Mouse (Mus musculus): Measurements from ENCODE around the gene Ngf. TPM values are rescaled to one million over a fixed set of nuclear protein-coding genes. Genes with fewer than 3 reads are reported as not detected.
A peak's percentile ranks its signal among the peaks of the same experiment; 100 is the strongest.

The Ngf gene
- 10 to 100 TPM; 11.6 to 12.0 TPM for total RNA-seq (2021)

- peak in 1 of 2 experiments; percentile 35 for DNase-seq (ENCODE audit: extremely low spot score in 1 of 2, low spot score in 1 of 2)
Measured at GRCm38 (mm10) chr3:102469713-102470448, at the start of gene Ngf. Ngf (plus strand) TSS chr3:102469919.

GRCm38 (mm10) chr3:102445567-102445966 is 24.2 kb upstream of the Ngf start:
- DNase-seq (ENCODE audit: extremely low spot score in 1 of 2, low spot score in 1 of 2) = no peak

- no peak for DNase-seq (ENCODE audit: extremely low spot score in 1 of 2, low spot score in 1 of 2)
Measured at GRCm38 (mm10) chr3:102446691-102447090, 23.0 kb upstream of the Ngf start.

- no peak for DNase-seq (ENCODE audit: extremely low spot score in 1 of 2, low spot score in 1 of 2)
Measured at GRCm38 (mm10) chr3:102454566-102454965, 15.2 kb upstream of the Ngf start.

GRCm38 (mm10) chr3:102460528-102460927 is 9.2 kb upstream of the Ngf start:
- DNase-seq (ENCODE audit: extremely low spot score in 1 of 2, low spot score in 1 of 2) = no peak

GRCm38 (mm10) chr3:102460986-102461385 is 8.7 kb upstream of the Ngf start:
- no peak for DNase-seq (ENCODE audit: extremely low spot score in 1 of 2, low spot score in 1 of 2)

GRCm38 (mm10) chr3:102462703-102463336 is 6.9 kb upstream of the Ngf start:
- no peak for DNase-seq (ENCODE audit: extremely low spot score in 1 of 2, low spot score in 1 of 2)

GRCm38 (mm10) chr3:102463339-102463738 is 6.4 kb upstream of the Ngf start:
- no peak for DNase-seq (ENCODE audit: extremely low spot score in 1 of 2, low spot score in 1 of 2)

- DNase-seq (ENCODE audit: extremely low spot score in 1 of 2, low spot score in 1 of 2) = peak; percentile 25 to 75
Measured at GRCm38 (mm10) chr3:102466587-102466986, 3.1 kb upstream of the Ngf start.

- DNase-seq (ENCODE audit: extremely low spot score in 1 of 2, low spot score in 1 of 2) = no peak
Measured at GRCm38 (mm10) chr3:102467121-102467520, 2.6 kb upstream of the Ngf start.

- DNase-seq (ENCODE audit: extremely low spot score in 1 of 2, low spot score in 1 of 2) = no peak
Measured at GRCm38 (mm10) chr3:102471251-102471650, 1.5 kb downstream of the Ngf start.

- no peak for DNase-seq (ENCODE audit: extremely low spot score in 1 of 2, low spot score in 1 of 2)
Measured at GRCm38 (mm10) chr3:102471799-102472198, 2.1 kb downstream of the Ngf start.

- no peak for DNase-seq (ENCODE audit: extremely low spot score in 1 of 2, low spot score in 1 of 2)
Measured at GRCm38 (mm10) chr3:102474275-102475155, 4.8 kb downstream of the Ngf start.

- DNase-seq (ENCODE audit: extremely low spot score in 1 of 2, low spot score in 1 of 2) = no peak
Measured at GRCm38 (mm10) chr3:102477917-102478694, 8.4 kb downstream of the Ngf start.

- peak in 1 of 2 experiments; percentile 16 for DNase-seq (ENCODE audit: extremely low spot score in 1 of 2, low spot score in 1 of 2)
Measured at GRCm38 (mm10) chr3:102490393-102491123, 20.8 kb downstream of the Ngf start.

GRCm38 (mm10) chr3:102498113-102498512 is 28.4 kb downstream of the Ngf start:
- DNase-seq (ENCODE audit: extremely low spot score in 1 of 2, low spot score in 1 of 2) = no peak

GRCm38 (mm10) chr3:102498931-102499330 is 29.2 kb downstream of the Ngf start:
- DNase-seq (ENCODE audit: extremely low spot score in 1 of 2, low spot score in 1 of 2) = no peak

GRCm38 (mm10) chr3:102500031-102500430 is 30.3 kb downstream of the Ngf start:
- no peak for DNase-seq (ENCODE audit: extremely low spot score in 1 of 2, low spot score in 1 of 2)

- no peak for DNase-seq (ENCODE audit: extremely low spot score in 1 of 2, low spot score in 1 of 2)
Measured at GRCm38 (mm10) chr3:102501186-102501585, 31.5 kb downstream of the Ngf start.

GRCm38 (mm10) chr3:102505129-102505528 is 35.4 kb downstream of the Ngf start:
- no peak for DNase-seq (ENCODE audit: extremely low spot score in 1 of 2, low spot score in 1 of 2)
